Mouse (Mus musculus) kidney, postnatal 36 days (tissue): ENCODE measurements around the gene Lce1f.

Source experiments
- DNase-seq, 2 experiments: peaks; one replicate each; pipeline ENCODE4 v3.0.0; 2021 to 2022; ENCODE audit warnings: mixed read lengths in 2 of 2

Gene Lce1f

GRCm38 (mm10) chr3:92720250-92720649 is at the start of gene Lce1f:
Gene Lce1f, minus strand, starts transcription at chr3:92720350.
- DNase-seq: no peak

DNA sequence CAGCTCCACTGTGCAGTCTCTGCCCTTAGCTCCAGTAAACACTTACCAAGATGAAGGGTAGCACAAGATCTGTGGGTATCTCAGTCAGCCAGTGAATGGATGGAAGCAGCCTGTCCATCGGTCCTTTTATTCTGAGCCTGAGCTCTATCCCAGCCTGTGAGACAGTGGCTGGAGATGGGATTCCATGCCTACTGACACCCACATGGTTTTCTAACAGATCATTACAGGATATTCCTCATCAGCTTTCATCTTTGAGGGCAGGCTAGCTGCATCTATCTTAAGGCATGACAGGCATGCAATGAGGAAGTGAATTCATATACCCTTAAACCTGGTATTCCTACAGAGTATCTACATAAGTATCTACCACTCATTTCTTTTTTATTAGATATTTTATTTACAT is 44.8 kb upstream of the Lce1f start, which contains the start of gene Lce1h:
Gene Lce1h (minus strand): TSS at position 101 of the 400 bp plus-strand sequence.
- no peak for DNase-seq

DNA sequence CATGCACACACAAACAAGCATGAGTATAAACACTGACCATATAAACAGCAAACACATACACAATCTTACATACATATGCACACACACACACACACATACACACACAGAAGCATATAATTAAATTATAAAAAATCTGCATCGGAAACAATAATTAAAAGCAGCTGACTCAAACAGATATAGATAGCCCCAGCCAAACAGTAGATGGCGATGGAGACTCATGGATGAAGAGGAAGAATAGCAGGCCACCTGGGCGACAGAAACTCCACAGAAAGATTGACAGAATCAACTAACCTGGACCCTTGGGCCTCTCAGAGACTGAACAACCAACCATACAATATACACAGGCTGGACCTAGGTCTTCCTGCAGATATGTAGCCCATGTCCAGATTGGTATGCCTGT is 33.0 kb upstream of the Lce1f start:
- DNase-seq: peak in 1 of 2 experiments; percentile 2

GRCm38 (mm10) chr3:92752238-92752637 is 32.1 kb upstream of the Lce1f start, which contains the start of gene Lce1g:
Gene Lce1g, minus strand, starts transcription at chr3:92752338.
- DNase-seq: no peak

DNA sequence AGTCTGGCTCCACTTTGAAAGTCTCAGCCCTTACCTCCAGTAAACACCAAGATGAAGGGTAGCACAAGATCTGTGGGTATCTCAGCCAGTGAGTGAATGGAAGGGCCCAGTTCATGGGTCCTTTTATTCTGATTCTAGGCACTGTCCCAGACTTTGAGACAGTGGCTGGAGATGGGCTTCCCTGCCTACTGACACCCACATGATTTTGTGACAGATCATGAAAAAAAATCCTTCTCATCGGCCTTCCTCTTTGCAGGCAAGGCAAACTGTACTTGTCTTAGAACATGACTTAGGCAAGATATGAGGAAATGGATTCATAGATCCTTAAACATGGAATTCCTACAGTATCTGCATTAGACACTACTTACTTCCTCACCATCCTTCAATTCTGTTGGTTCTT is 18.8 kb upstream of the Lce1f start, which contains the start of gene Gm38119:
Gene Gm38119 (minus strand): TSS at position 101 of the 400 bp plus-strand sequence.
- no peak for DNase-seq

GRCm38 (mm10) chr3:92722631-92723030 is 2.5 kb upstream of the Lce1f start:
- no peak for DNase-seq

- no peak for DNase-seq
Measured at GRCm38 (mm10) chr3:92715122-92715521, 5.0 kb downstream of the Lce1f start.

DNA sequence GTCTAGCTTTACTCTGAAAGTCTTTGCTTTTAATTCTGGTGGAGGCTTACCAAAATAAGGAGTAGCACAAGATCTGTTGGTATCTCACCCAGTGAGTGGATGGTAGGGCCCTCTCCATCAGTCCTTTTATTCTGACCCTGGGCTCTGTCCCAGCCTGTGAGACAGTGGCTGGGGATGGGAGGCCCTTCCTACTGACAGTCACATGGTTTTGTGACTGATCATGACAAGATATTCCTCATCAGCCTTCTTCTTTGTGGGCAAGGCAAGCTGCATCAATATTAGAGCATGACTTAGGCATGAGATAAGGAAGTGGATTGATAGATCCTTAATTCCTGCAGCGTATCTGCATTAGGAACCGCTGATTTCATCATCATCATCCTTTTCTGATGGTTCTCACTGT is 11.2 kb downstream of the Lce1f start, which contains the start of gene Lce1e:
Gene Lce1e (minus strand): TSS at position 101 of the 400 bp plus-strand sequence.
- no peak for DNase-seq

DNA sequence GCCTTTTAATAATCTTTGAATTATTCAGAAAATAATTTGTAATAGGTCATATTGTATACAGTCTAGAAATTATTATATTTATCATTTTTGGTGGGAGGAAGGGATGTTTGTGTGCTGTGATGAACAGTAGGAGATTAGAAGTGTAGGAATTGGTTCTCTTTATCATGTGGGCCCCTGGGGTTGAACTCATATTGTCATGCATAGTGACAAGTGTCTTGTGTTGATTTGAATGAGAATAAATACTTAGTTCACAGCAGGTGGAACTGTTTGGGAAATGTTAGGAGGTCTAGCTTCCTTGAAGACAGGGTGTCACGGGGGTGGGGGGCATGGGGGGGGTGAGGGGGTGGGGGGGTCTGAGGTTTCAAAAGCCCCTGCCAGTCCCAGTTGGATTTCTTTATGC is 25.5 kb downstream of the Lce1f start:
- DNase-seq: no peak

GRCm38 (mm10) chr3:92691688-92692087 is 28.5 kb downstream of the Lce1f start:
- DNase-seq: no peak

- peak; percentile 6 to 42 for DNase-seq
Measured at GRCm38 (mm10) chr3:92689154-92689553, 31.0 kb downstream of the Lce1f start.

GRCm38 (mm10) chr3:92687110-92687509 is 33.0 kb downstream of the Lce1f start, which contains the start of gene Lce1d:
Gene Lce1d, minus strand, starts transcription at chr3:92687210.
- no peak for DNase-seq

DNA sequence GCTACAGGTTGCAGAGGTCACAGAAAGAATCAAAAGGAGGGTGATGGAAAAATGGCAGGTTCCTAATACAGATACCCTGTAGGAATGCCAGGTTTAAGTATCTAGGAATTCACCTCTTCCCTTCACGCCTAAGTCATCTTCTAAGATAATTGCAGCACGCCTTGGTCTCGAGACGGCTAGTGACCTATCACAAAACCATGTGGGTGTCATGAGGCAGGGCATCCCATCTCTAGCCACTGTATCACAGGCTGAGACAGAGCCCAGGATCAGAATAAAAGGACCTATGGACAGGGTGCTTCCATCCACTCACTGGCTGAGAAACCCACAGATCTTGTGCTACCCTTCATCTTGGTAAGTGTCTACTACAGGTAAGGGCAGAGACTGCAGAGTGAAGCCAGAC is 41.2 kb downstream of the Lce1f start, which contains the start of gene Lce1c:
Gene Lce1c (plus strand): TSS at position 301 of the 400 bp plus-strand sequence.
- DNase-seq: no peak

GRCm38 (mm10) chr3:92670215-92670614 is 49.9 kb downstream of the Lce1f start, which contains the start of gene Lce1a2:
Gene Lce1a2, minus strand, starts transcription at chr3:92670315.
- DNase-seq: no peak
